Mouse (Mus musculus) midbrain, embryonic 12.5 days (tissue): ENCODE data around the gene Spsb4. TPM values are rescaled to one million over a fixed set of nuclear protein-coding genes. Genes with fewer than 3 reads are reported as not detected.

Source experiments
- ATAC-seq: fragments of 200-750 bp; cut with Nextera tagmentation; 2 replicates; pipeline ENCODE4 v1.8.0; 2017; ENCODE audit warnings: low read depth, moderate TSS enrichment, moderate library complexity; ENCODE audit not compliant: low FRiP score
- H3K27ac ChIP-seq: fragments of 300-500 bp; sonication (generic); replicated peaks from 2 replicates; pipeline ENCODE4 v1.5.1; 2016; ENCODE audit warnings: mild to moderate bottlenecking
- H3K27me3 ChIP-seq: fragments of 300-500 bp; sonication (generic); 2 replicates; pipeline ENCODE4 v1.6.1; 2016; ENCODE audit warnings: mild to moderate bottlenecking
- H3K36me3 ChIP-seq: fragments of 300-500 bp; sonication (generic); 2 replicates; pipeline ENCODE4 v1.6.1; 2016
- H3K4me1 ChIP-seq: fragments of 300-500 bp; sonication (generic); 2 replicates; pipeline ENCODE4 v1.6.1; 2016
- H3K4me2 ChIP-seq: fragments of 300-500 bp; sonication (generic); replicated peaks from 2 replicates; pipeline ENCODE4 v1.6.1; 2016; ENCODE audit warnings: mild to moderate bottlenecking, moderate library complexity
- H3K4me3 ChIP-seq: fragments of 300-500 bp; sonication (generic); 2 replicates; pipeline ENCODE4 v1.5.1; 2016; ENCODE audit warnings: mild to moderate bottlenecking
- H3K9ac ChIP-seq: fragments of 300-500 bp; sonication (generic); replicated peaks from 2 replicates; pipeline ENCODE4 v1.6.1; 2016; ENCODE audit warnings: mild to moderate bottlenecking, moderate library complexity
- H3K9me3 ChIP-seq: fragments of 300-500 bp; sonication (generic); 2 replicates; pipeline ENCODE4 v1.6.1; 2016; ENCODE audit warnings: mild to moderate bottlenecking
- WGBS: fragments of 180-500 bp; shearing (Covaris S2); methylation state at CpG from one replicate; pipeline ENCODE4 v1.1.7; 2016; 5-methylcytosine and 5-hydroxymethylcytosine counted together
- polyA plus RNA-seq: library from polyadenylated mRNA; unstranded; fragments of >200 nt; fragmentation: Nextera tagmentation; extraction: Ambion mirVana; gene quantifications from 2 replicates; pipeline ENCODE4 v1.2.1, GENCODE M21; 2016

The Spsb4 gene
- polyA plus RNA-seq, 1 experiment from 2014 or later, result 122 TPM

GRCm38 (mm10) chr9:97036656-97037055 lies 18.0 kb upstream of the Spsb4 start:
- H3K9me3 ChIP-seq, result no peaks in the 10 kb centered on the region

DNA sequence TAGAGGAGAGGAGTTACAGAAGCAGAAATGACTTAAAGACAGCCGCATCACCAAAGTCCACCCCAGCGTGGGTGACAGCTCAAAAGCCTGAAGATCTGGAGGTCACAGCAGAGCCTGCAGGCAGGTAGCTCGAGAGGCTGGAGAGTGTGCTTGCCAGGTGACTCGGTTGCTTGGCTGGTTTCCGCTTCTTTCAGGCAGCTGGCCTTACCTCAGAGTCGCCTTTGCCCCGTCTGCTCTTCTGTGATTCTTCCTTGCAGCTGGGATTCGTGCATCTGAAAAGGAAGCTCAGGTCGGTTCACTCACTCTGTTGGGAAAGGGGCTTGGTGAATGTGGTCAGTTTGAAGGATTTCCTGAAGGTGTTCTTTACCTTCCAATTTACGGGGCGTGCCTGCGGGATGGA lies 8.7 kb upstream of the Spsb4 start:
- 0 out of 2 replicates have a peak, but pooled peaks cover 2% of the 10 kb centered on the region for H3K27me3 ChIP-seq
- WGBS, result 75% methylated on average over 12 of the region's 12 CpGs
- ATAC-seq, result no peak
- no peaks in the 10 kb centered on the region for H3K36me3 ChIP-seq
- no peaks in the 10 kb centered on the region for H3K4me1 ChIP-seq
- 0 out of 2 replicates have a peak, but pooled peaks cover 3% of the 10 kb centered on the region for H3K9me3 ChIP-seq
- H3K27ac ChIP-seq, result no peak overlapping the region
- no peak overlapping the region for H3K9ac ChIP-seq
- no peak overlapping the region for H3K4me3 ChIP-seq
- no peak overlapping the region for H3K4me2 ChIP-seq

More at GRCm38 (mm10) chr9:97036656-97037055, 18.0 kb upstream of the Spsb4 start:
- no peak for ATAC-seq
- Histone ChIP-seq H3K27me3 (no peaks in the 10 kb centered on the region), H3K9ac (no peak overlapping the region), H3K36me3 (no peaks in the 10 kb centered on the region), H3K4me1 (peaks cover 8% of the 10 kb centered on the region; the same call in 1 of the 2 replicates), H3K4me3 (no peak overlapping the region), H3K4me2 (no peak overlapping the region), H3K27ac (no peak overlapping the region)
- 91% methylated on average over 7 of the region's 7 CpGs for WGBS

- Histone ChIP-seq H3K4me3 (no peak overlapping the region), H3K4me1 (no peaks in the 10 kb centered on the region), H3K27ac (no peak overlapping the region), H3K36me3 (no peaks in the 10 kb centered on the region), H3K4me2 (no peak overlapping the region), H3K27me3 (0 out of 2 replicates have a peak, but pooled peaks cover 3% of the 10 kb centered on the region), H3K9me3 (0 out of 2 replicates have a peak, but pooled peaks cover 3% of the 10 kb centered on the region), H3K9ac (no peak overlapping the region)
- WGBS, result 95% methylated on average over 4 of the region's 4 CpGs
- no peak for ATAC-seq
Observed at GRCm38 (mm10) chr9:97026006-97026405, 7.4 kb upstream of the Spsb4 start.

GRCm38 (mm10) chr9:97024451-97024850 lies 5.8 kb upstream of the Spsb4 start:
- WGBS, result 69% methylated on average over 7 of the region's 7 CpGs

DNA sequence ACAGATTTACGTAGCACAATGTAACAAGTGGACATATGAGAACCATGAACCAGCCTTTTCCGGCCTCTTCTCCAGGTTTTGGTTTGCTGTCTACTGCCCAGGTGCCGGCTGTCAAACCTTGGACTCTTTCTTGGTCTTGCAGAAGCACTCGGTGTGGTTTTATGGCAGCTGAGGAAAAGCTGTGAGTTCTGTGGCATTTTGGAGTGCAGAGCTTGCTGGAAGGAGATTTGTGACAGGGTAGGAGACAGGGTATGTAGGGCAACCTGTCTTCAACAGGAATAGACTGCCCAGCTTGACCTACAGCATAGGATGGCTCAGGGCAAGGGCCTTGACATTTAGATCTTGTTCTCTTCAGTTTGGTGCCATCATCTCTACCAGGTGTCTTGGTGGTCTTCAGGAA lies 4.3 kb upstream of the Spsb4 start:
- H3K27ac ChIP-seq, result no peak overlapping the region
- ATAC-seq, result no peak
- H3K4me2 ChIP-seq, result no peak overlapping the region
- WGBS, result 93% methylated on average over 4 of the region's 4 CpGs
- H3K4me3 ChIP-seq, result no peak overlapping the region
- 0 out of 2 replicates have a peak, but pooled peaks cover 3% of the 10 kb centered on the region for H3K27me3 ChIP-seq
- H3K9ac ChIP-seq, result no peak overlapping the region
- 0 out of 2 replicates have a peak, but pooled peaks cover 3% of the 10 kb centered on the region for H3K9me3 ChIP-seq
- H3K36me3 ChIP-seq, result no peaks in the 10 kb centered on the region
- peaks cover 11% of the 10 kb centered on the region for H3K4me1 ChIP-seq

More at GRCm38 (mm10) chr9:97024451-97024850, 5.8 kb upstream of the Spsb4 start:
- H3K27ac ChIP-seq, result no peak overlapping the region
- 0 out of 2 replicates have a peak, but pooled peaks cover 3% of the 10 kb centered on the region for H3K9me3 ChIP-seq
- no peak overlapping the region for H3K9ac ChIP-seq
- no peak overlapping the region for H3K4me2 ChIP-seq
- ATAC-seq, result no peak
- H3K36me3 ChIP-seq, result no peaks in the 10 kb centered on the region
- H3K4me1 ChIP-seq, result peaks cover 4% of the 10 kb centered on the region; the same call in 1 of the 2 replicates
- no peak overlapping the region for H3K4me3 ChIP-seq
- H3K27me3 ChIP-seq, result 0 out of 2 replicates have a peak, but pooled peaks cover 3% of the 10 kb centered on the region

DNA sequence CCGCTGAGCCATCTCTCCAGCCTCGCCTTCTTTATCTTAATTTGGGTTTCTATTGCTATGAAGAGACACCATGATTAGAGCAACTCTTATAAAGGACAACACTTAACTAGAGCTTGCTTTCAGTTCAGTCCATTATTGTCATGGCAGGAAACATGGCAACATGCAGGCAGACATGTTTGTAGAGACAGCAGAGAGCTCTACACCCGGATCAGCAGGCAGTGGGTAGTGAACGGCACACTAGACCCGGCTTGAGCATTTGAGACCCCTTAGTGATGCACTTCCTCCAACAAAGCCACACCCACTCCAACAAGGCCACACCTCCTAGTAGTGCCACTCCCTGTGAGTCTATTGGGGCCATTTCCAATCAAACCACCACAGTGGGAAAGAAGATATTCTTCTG lies 3.7 kb upstream of the Spsb4 start:
- no peak overlapping the region for H3K27ac ChIP-seq
- ATAC-seq, result no peak
- H3K27me3 ChIP-seq, result 0 out of 2 replicates have a peak, but pooled peaks cover 3% of the 10 kb centered on the region
- no peak overlapping the region for H3K9ac ChIP-seq
- H3K4me3 ChIP-seq, result no peak overlapping the region
- no peak overlapping the region for H3K4me2 ChIP-seq
- peaks cover 15% of the 10 kb centered on the region for H3K4me1 ChIP-seq
- H3K36me3 ChIP-seq, result no peaks in the 10 kb centered on the region
- 88% methylated on average over 5 of the region's 5 CpGs for WGBS
- H3K9me3 ChIP-seq, result 0 out of 2 replicates have a peak, but pooled peaks cover 3% of the 10 kb centered on the region

GRCm38 (mm10) chr9:97020152-97020551 lies 1.5 kb upstream of the Spsb4 start:
- no peak for ATAC-seq
- WGBS, result 87% methylated on average over 8 of the region's 8 CpGs
- H3K27ac ChIP-seq, result no peak overlapping the region

GRCm38 (mm10) chr9:97019686-97020085 lies 1.0 kb upstream of the Spsb4 start:
- no peak overlapping the region for H3K9ac ChIP-seq
- H3K4me1 ChIP-seq, result peaks cover 41% of the 10 kb centered on the region
- no peaks in the 10 kb centered on the region for H3K36me3 ChIP-seq
- H3K27me3 ChIP-seq, result 0 out of 2 replicates have a peak, but pooled peaks cover 3% of the 10 kb centered on the region
- no peaks in the 10 kb centered on the region for H3K9me3 ChIP-seq
- WGBS, result 64% methylated on average over 2 of the region's 2 CpGs
- H3K4me3 ChIP-seq, result no peak overlapping the region
- H3K4me2 ChIP-seq, result peak overlapping the region; percentile 71; the same call in 1 of the 2 replicates
- no peak for ATAC-seq
- peak overlapping the region; percentile 100; the same call in 1 of the 2 replicates for H3K27ac ChIP-seq

More at GRCm38 (mm10) chr9:97020152-97020551, 1.5 kb upstream of the Spsb4 start:
- Histone ChIP-seq H3K27me3 (0 out of 2 replicates have a peak, but pooled peaks cover 3% of the 10 kb centered on the region), H3K9ac (no peak overlapping the region), H3K4me3 (no peak overlapping the region), H3K4me2 (no peak overlapping the region), H3K36me3 (no peaks in the 10 kb centered on the region), H3K9me3 (no peaks in the 10 kb centered on the region), H3K4me1 (peaks cover 37% of the 10 kb centered on the region)

GRCm38 (mm10) chr9:97019231-97019630 lies 588 bp upstream of the Spsb4 start:
- H3K4me3 ChIP-seq, result peak overlapping the region; percentile 75
- ATAC-seq, result no peak; the same call in 1 of the 2 replicates
- 0 out of 2 replicates have a peak, but pooled peaks cover 3% of the 10 kb centered on the region for H3K27me3 ChIP-seq
- no peaks in the 10 kb centered on the region for H3K9me3 ChIP-seq
- peak overlapping the region; percentile 96 for H3K9ac ChIP-seq
- peak overlapping the region; percentile 100 for H3K27ac ChIP-seq
- H3K4me2 ChIP-seq, result peak overlapping the region; percentile 71
- no peaks in the 10 kb centered on the region for H3K36me3 ChIP-seq
- H3K4me1 ChIP-seq, result peaks cover 46% of the 10 kb centered on the region
- under 1% methylated on average over 11 of the region's 11 CpGs for WGBS

DNA sequence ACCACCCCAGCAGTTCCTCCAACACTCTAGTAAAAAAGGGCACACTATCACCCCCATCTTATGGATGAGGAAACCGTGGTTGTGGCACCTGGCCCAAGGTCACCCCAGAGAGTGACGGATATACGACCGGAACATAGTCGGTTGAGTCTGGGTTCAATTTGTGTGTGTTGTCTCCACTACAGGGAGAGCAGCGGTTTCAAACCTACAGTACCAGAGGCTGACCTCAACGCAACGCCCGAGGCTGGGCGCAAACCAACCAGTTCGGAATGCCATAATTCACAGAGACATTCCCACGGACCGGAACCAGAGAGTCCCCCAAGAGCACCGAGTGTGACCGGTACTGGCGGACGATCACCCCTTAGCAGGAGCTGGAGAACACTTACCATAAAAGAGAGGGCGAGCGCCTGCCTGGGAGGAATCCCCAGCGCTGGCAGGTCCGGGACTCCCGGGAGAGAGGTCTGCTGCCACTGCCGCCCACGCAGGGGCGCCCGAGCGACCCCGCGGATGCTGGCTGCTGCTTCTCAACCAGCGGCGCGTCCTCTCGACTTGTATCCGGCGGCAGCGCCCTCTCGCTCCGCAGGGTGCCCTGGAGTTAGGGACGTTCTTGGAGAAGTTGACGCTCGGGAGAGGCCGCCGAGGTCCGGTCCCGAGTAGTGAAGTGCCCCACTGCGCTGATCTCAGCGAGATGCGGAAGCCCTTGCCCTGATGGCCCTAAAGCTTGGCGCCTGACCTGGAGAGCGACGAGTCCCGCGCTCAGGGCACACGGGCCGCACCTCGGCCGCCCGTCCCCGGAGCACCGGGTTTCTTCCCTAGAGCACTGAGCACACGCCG lies 617 bp downstream of the Spsb4 start:
- WGBS, result under 1% methylated on average over 62 of the region's 62 CpGs
- Histone ChIP-seq H3K4me1 (peaks cover 58% of the 10 kb centered on the region), H3K9me3 (no peaks in the 10 kb centered on the region), H3K4me2 (peak overlapping the region; percentile 71), H3K27me3 (0 out of 2 replicates have a peak, but pooled peaks cover 3% of the 10 kb centered on the region), H3K4me3 (peak overlapping the region; percentile 75), H3K9ac (peak overlapping the region; percentile 96), H3K36me3 (no peaks in the 10 kb centered on the region), H3K27ac (peak overlapping the region; percentile 100)
- ATAC-seq, result peak; percentile 48

GRCm38 (mm10) chr9:97017121-97017810 lies 1.4 kb downstream of the Spsb4 start:
- Histone ChIP-seq H3K4me2 (peak overlapping the region; percentile 71), H3K36me3 (no peaks in the 10 kb centered on the region), H3K4me3 (peak overlapping the region; percentile 75), H3K9ac (peak overlapping the region; percentile 96), H3K9me3 (no peaks in the 10 kb centered on the region), H3K27me3 (0 out of 2 replicates have a peak, but pooled peaks cover under 1% of the 10 kb centered on the region), H3K27ac (peak overlapping the region; percentile 100), H3K4me1 (peaks cover 66% of the 10 kb centered on the region)
- WGBS, result under 1% methylated on average over 34 of the region's 34 CpGs
- ATAC-seq, result no peak
